In the genomic region with DNA sequence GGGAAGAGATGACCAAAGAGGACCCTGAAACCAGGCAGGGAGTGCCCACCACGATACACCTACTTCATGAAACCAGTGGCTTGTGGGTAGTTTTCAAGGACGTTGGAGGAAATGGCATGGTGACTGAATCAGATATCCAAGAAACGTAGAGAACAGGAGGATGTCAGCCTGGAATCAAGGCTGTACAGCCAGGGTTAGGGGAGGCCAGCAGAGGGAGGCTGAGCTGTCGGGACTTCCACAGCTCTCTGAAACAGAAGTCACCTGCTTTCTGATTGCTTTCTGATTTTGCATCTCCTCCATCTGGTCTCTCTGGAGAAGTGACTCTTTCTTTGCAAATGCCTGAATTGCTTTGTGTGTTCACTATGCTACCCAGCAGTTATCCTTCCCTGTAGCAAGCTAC, we compare ENCODE assay signal across 10 mouse cellular contexts. TPM values are rescaled to one million over a fixed set of nuclear protein-coding genes. Genes with fewer than 3 reads are reported as not detected.
A peak's percentile ranks its signal among the peaks of the same experiment; 100 is the strongest.
DNase-seq lines count a peak whose midpoint lies in the region; ATAC-seq lines count a peak whose summit lies in the region.
"Had no signal": no experiment of that assay in that cellular context is flagged by ENCODE, and none has a peak within 500 bp of the region (broad histone marks: within the 10 kb centered on the region; RNA-seq: fewer than 3 reads in every experiment).

No protein-coding gene starts in this region.

- no peak overlapping the region for H3K4me3 ChIP-seq in forebrain, embryonic 12.5 days (replicated peaks)
- no peak overlapping the region for H3K4me3 ChIP-seq in forebrain, embryonic 16.5 days (replicated peaks; ENCODE audit: low read length)
- H3K4me3 ChIP-seq in midbrain, embryonic 10.5 days: peak overlapping the region; percentile 37
- H3K4me3 ChIP-seq in midbrain, embryonic 14.5 days (replicated peaks; ENCODE audit: low read depth, low read length): no peak overlapping the region
- 0 out of 2 replicates have a peak overlapping the region, but pooled peaks have one; percentile 12 for H3K4me3 ChIP-seq in limb, embryonic 12.5 days (replicated peaks)

- no peaks in the 10 kb centered on the region for H3K27me3 ChIP-seq in forebrain, embryonic 12.5 days
- no peaks in the 10 kb centered on the region for H3K27me3 ChIP-seq in forebrain, embryonic 16.5 days (replicated peaks; ENCODE audit: control insufficient read depth, insufficient read depth, low read length)
- H3K27me3 ChIP-seq in midbrain, embryonic 10.5 days (ENCODE audit: low read depth, poor library complexity, severe bottlenecking): peaks cover 6% of the 10 kb centered on the region
- H3K27me3 ChIP-seq in midbrain, embryonic 14.5 days (ENCODE audit: control insufficient read depth, insufficient read depth, low read length): no peaks in the 10 kb centered on the region
- peaks cover 9% of the 10 kb centered on the region for H3K27me3 ChIP-seq in limb, embryonic 12.5 days

- no peak for DNase-seq in midbrain, embryonic 10.5 days (ENCODE audit: low spot score)
- DNase-seq in midbrain, embryonic 14.5 days: no peak
- no peak for DNase-seq in layer of hippocampus, postnatal 25 days (ENCODE audit: extremely low spot score in 1 of 2, low spot score in 1 of 2)
- no peak for DNase-seq in embryo, embryonic 10 days (ENCODE audit: low spot score)
- DNase-seq: B cell, adult 2 months; cerebellum, adult 9-10 months had no signal

- 17% methylated on average over 4 of the region's 4 CpGs for WGBS in forebrain, embryonic 12.5 days
- WGBS in forebrain, embryonic 16.5 days: 31% methylated on average over 4 of the region's 4 CpGs
- WGBS in midbrain, embryonic 10.5 days: 20% methylated on average over 4 of the region's 4 CpGs
- 16% methylated on average over 4 of the region's 4 CpGs for WGBS in midbrain, embryonic 14.5 days
- 17% methylated on average over 4 of the region's 4 CpGs for WGBS in limb, embryonic 12.5 days

- ATAC-seq in forebrain, embryonic 12.5 days (ENCODE audit: low FRiP score): no peak
- ATAC-seq in forebrain, embryonic 16.5 days: no peak
- ATAC-seq in midbrain, embryonic 14.5 days (ENCODE audit: low FRiP score, low TSS enrichment): no peak
- ATAC-seq in limb, embryonic 12.5 days (ENCODE audit: insufficient number of reproducible peaks, insufficient read depth, low FRiP score, low TSS enrichment, low read depth): no peak
- peak; percentile 23; the same call in 1 of the 2 replicates for ATAC-seq in neutrophil, adult 5-6 weeks (ENCODE audit: extremely low read depth, insufficient number of reproducible peaks, low FRiP score, poor library complexity, severe bottlenecking)

- H3K9me3 ChIP-seq in forebrain, embryonic 12.5 days: no peaks in the 10 kb centered on the region
- H3K9me3 ChIP-seq in forebrain, embryonic 16.5 days (ENCODE audit: control insufficient read depth, low read length): no peaks in the 10 kb centered on the region
- no peaks in the 10 kb centered on the region for H3K9me3 ChIP-seq in midbrain, embryonic 10.5 days (replicated peaks)
- H3K9me3 ChIP-seq in midbrain, embryonic 14.5 days (ENCODE audit: control insufficient read depth, low read length): no peaks in the 10 kb centered on the region
- H3K9me3 ChIP-seq in limb, embryonic 12.5 days: no peaks in the 10 kb centered on the region

- H3K9ac ChIP-seq in forebrain, embryonic 12.5 days: no peak overlapping the region; the same call in 1 of the 2 replicates
- no peak overlapping the region for H3K9ac ChIP-seq in forebrain, embryonic 16.5 days (replicated peaks; ENCODE audit: low read depth, low read length)
- no peak overlapping the region for H3K9ac ChIP-seq in midbrain, embryonic 14.5 days (replicated peaks; ENCODE audit: low read length)
- H3K9ac ChIP-seq in limb, embryonic 12.5 days (replicated peaks): no peak overlapping the region

- no peaks in the 10 kb centered on the region for H3K36me3 ChIP-seq in forebrain, embryonic 12.5 days (replicated peaks)
- no peaks in the 10 kb centered on the region for H3K36me3 ChIP-seq in forebrain, embryonic 16.5 days (ENCODE audit: control insufficient read depth, insufficient read depth)
- no peaks in the 10 kb centered on the region for H3K36me3 ChIP-seq in midbrain, embryonic 10.5 days
- no peaks in the 10 kb centered on the region for H3K36me3 ChIP-seq in midbrain, embryonic 14.5 days (ENCODE audit: control insufficient read depth, insufficient read depth, low read length)
- H3K36me3 ChIP-seq in limb, embryonic 12.5 days: no peaks in the 10 kb centered on the region

- peaks cover 8% of the 10 kb centered on the region for H3K4me1 ChIP-seq in forebrain, embryonic 12.5 days
- 0 out of 2 replicates have a peak, but pooled peaks cover 3% of the 10 kb centered on the region for H3K4me1 ChIP-seq in forebrain, embryonic 16.5 days (replicated peaks; ENCODE audit: control insufficient read depth, insufficient read depth, low read length)
- H3K4me1 ChIP-seq in midbrain, embryonic 10.5 days: peaks cover 16% of the 10 kb centered on the region
- H3K4me1 ChIP-seq in midbrain, embryonic 14.5 days (ENCODE audit: control insufficient read depth, insufficient read depth, low read length): no peaks in the 10 kb centered on the region
- H3K4me1 ChIP-seq in limb, embryonic 12.5 days (replicated peaks): peaks cover 15% of the 10 kb centered on the region

- H3K4me2 ChIP-seq in forebrain, embryonic 12.5 days: peak overlapping the region; percentile 36
- no peak overlapping the region for H3K4me2 ChIP-seq in forebrain, embryonic 16.5 days (ENCODE audit: low read length)
- H3K4me2 ChIP-seq in midbrain, embryonic 14.5 days (ENCODE audit: low read length): no peak overlapping the region
- H3K4me2 ChIP-seq in limb, embryonic 12.5 days: peak overlapping the region; percentile 48

- no peak overlapping the region for H3K27ac ChIP-seq in forebrain, embryonic 12.5 days
- H3K27ac ChIP-seq in forebrain, embryonic 16.5 days (ENCODE audit: low read length): no peak overlapping the region
- no peak overlapping the region for H3K27ac ChIP-seq in midbrain, embryonic 10.5 days (replicated peaks)
- no peak overlapping the region for H3K27ac ChIP-seq in midbrain, embryonic 14.5 days (replicated peaks; ENCODE audit: low read depth, low read length)
- H3K27ac ChIP-seq in limb, embryonic 12.5 days: no peak overlapping the region

RNA-seq across cellular contexts. Expression of gene Ube2d1, which starts 6.7 kb away (rescaled TPM):
- polyA plus RNA-seq in forebrain, embryonic 12.5 days (2016; fragmentation: Nextera tagmentation; extraction: Ambion mirVana): 136 and 153 TPM in 2 replicates
- 186 and 198 TPM in 2 replicates for polyA plus RNA-seq in forebrain, embryonic 16.5 days (2015; fragmentation: Nextera tagmentation; extraction: Ambion mirVana)
- polyA plus RNA-seq in midbrain, embryonic 10.5 days (2016; fragmentation: Nextera tagmentation; extraction: Ambion mirVana): 100 and 117 TPM in 2 replicates
- polyA plus RNA-seq in midbrain, embryonic 14.5 days (2014; fragmentation: Nextera tagmentation; extraction: Ambion mirVana): 246 and 254 TPM in 2 replicates
- 68.9 and 82.0 TPM in 2 replicates for polyA plus RNA-seq in limb, embryonic 12.5 days (2016; fragmentation: Nextera tagmentation; extraction: Ambion mirVana)
- 60.8 and 66.4 TPM in 2 replicates for total RNA-seq in neutrophil, adult 5-6 weeks (2017)
- total RNA-seq in layer of hippocampus, postnatal 25 days (2021): 10 to 100 TPM; 51.4 to 58.2 TPM

RNA-seq across cellular contexts. Expression of gene Cisd1, which starts 53.0 kb away (rescaled TPM):
- polyA plus RNA-seq in forebrain, embryonic 12.5 days (2016; fragmentation: Nextera tagmentation; extraction: Ambion mirVana): 160 and 169 TPM in 2 replicates
- 242 and 252 TPM in 2 replicates for polyA plus RNA-seq in forebrain, embryonic 16.5 days (2015; fragmentation: Nextera tagmentation; extraction: Ambion mirVana)
- 153 and 154 TPM in 2 replicates for polyA plus RNA-seq in midbrain, embryonic 10.5 days (2016; fragmentation: Nextera tagmentation; extraction: Ambion mirVana)
- 281 and 329 TPM in 2 replicates for polyA plus RNA-seq in midbrain, embryonic 14.5 days (2014; fragmentation: Nextera tagmentation; extraction: Ambion mirVana)
- 96.2 and 98.8 TPM in 2 replicates for polyA plus RNA-seq in limb, embryonic 12.5 days (2016; fragmentation: Nextera tagmentation; extraction: Ambion mirVana)
- 3.3 and 4.7 TPM in 2 replicates for total RNA-seq in neutrophil, adult 5-6 weeks (2017)
- total RNA-seq in layer of hippocampus, postnatal 25 days (2021): 100 to 1,000 TPM; 122 to 143 TPM

RNA-seq across cellular contexts. Expression of gene Tfam, which starts 53.7 kb away (rescaled TPM):
- 81.1 and 87.0 TPM in 2 replicates for polyA plus RNA-seq in forebrain, embryonic 12.5 days (2016; fragmentation: Nextera tagmentation; extraction: Ambion mirVana)
- 52.2 and 71.6 TPM in 2 replicates for polyA plus RNA-seq in forebrain, embryonic 16.5 days (2015; fragmentation: Nextera tagmentation; extraction: Ambion mirVana)
- 74.9 and 85.2 TPM in 2 replicates for polyA plus RNA-seq in midbrain, embryonic 10.5 days (2016; fragmentation: Nextera tagmentation; extraction: Ambion mirVana)
- polyA plus RNA-seq in midbrain, embryonic 14.5 days (2014; fragmentation: Nextera tagmentation; extraction: Ambion mirVana): 38.5 and 50.1 TPM in 2 replicates
- polyA plus RNA-seq in limb, embryonic 12.5 days (2016; fragmentation: Nextera tagmentation; extraction: Ambion mirVana): 91.8 and 99.5 TPM in 2 replicates
- 83.7 and 91.0 TPM in 2 replicates for total RNA-seq in neutrophil, adult 5-6 weeks (2017)
- total RNA-seq in layer of hippocampus, postnatal 25 days (2021): 10 to 100 TPM; 36.1 to 49.5 TPM

RNA-seq across cellular contexts. Expression of gene Ipmk, which starts 55.8 kb away (rescaled TPM):
- polyA plus RNA-seq in forebrain, embryonic 12.5 days (2016; fragmentation: Nextera tagmentation; extraction: Ambion mirVana): 24.8 and 25.9 TPM in 2 replicates
- polyA plus RNA-seq in forebrain, embryonic 16.5 days (2015; fragmentation: Nextera tagmentation; extraction: Ambion mirVana): 18.8 and 20.1 TPM in 2 replicates
- polyA plus RNA-seq in midbrain, embryonic 10.5 days (2016; fragmentation: Nextera tagmentation; extraction: Ambion mirVana): 19.1 and 20.2 TPM in 2 replicates
- polyA plus RNA-seq in midbrain, embryonic 14.5 days (2014; fragmentation: Nextera tagmentation; extraction: Ambion mirVana): 21.1 and 22.0 TPM in 2 replicates
- polyA plus RNA-seq in limb, embryonic 12.5 days (2016; fragmentation: Nextera tagmentation; extraction: Ambion mirVana): 18.7 and 19.9 TPM in 2 replicates
- total RNA-seq in neutrophil, adult 5-6 weeks (2017): 39.9 and 41.0 TPM in 2 replicates
- total RNA-seq in layer of hippocampus, postnatal 25 days (2021): 10 to 100 TPM; 38.3 to 39.9 TPM

Comparison
In these comparisons a context has a peak if more than half of its experiments do, and no peak if none do; other contexts are left out.
1. H3K4me2 ChIP-seq: peak in forebrain, embryonic 12.5 days (single experiment) and limb, embryonic 12.5 days (single experiment); none in forebrain, embryonic 16.5 days (single experiment) and midbrain, embryonic 14.5 days (single experiment).
2. H3K4me3 ChIP-seq: peak in midbrain, embryonic 10.5 days (single experiment) and limb, embryonic 12.5 days (single experiment); none in forebrain, embryonic 12.5 days (single experiment), forebrain, embryonic 16.5 days (single experiment) and midbrain, embryonic 14.5 days (single experiment).